Mouse (Mus musculus): Measurements from ENCODE around the gene Txlng. TPM values are rescaled to one million over a fixed set of nuclear protein-coding genes. Genes with fewer than 3 reads are reported as not detected.

Gene Txlng
- polyA plus RNA-seq (2012) = 4.3 and 7.7 TPM in 2 replicates

GRCm38 (mm10) chrX:162829203-162829708 lies at the start of gene Txlng:
Gene Txlng, minus strand, starts transcription at chrX:162829454.
- TF ChIP-seq GATA1 (IDR thresholded peaks at IDR 0.05; ENCODE audit: low read length) = no peak

- no peak for TF ChIP-seq GATA1 (IDR thresholded peaks at IDR 0.05; ENCODE audit: low read length)
Measured at GRCm38 (mm10) chrX:162878236-162878635, 49.0 kb upstream of the Txlng start.

GRCm38 (mm10) chrX:162873761-162874160 lies 44.5 kb upstream of the Txlng start:
- TF ChIP-seq GATA1 (IDR thresholded peaks at IDR 0.05; ENCODE audit: low read length) = no peak

- no peak for TF ChIP-seq GATA1 (IDR thresholded peaks at IDR 0.05; ENCODE audit: low read length)
Measured at GRCm38 (mm10) chrX:162871734-162872517, 42.7 kb upstream of the Txlng start.

GRCm38 (mm10) chrX:162868294-162868965 lies 39.2 kb upstream of the Txlng start:
- TF ChIP-seq GATA1 (IDR thresholded peaks at IDR 0.05; ENCODE audit: low read length) = no peak

GRCm38 (mm10) chrX:162848682-162849081 lies 19.4 kb upstream of the Txlng start:
- TF ChIP-seq GATA1 (IDR thresholded peaks at IDR 0.05; ENCODE audit: low read length) = no peak

GRCm38 (mm10) chrX:162845531-162845930 lies 16.3 kb upstream of the Txlng start:
- no peak for TF ChIP-seq GATA1 (IDR thresholded peaks at IDR 0.05; ENCODE audit: low read length)

- TF ChIP-seq GATA1 (IDR thresholded peaks at IDR 0.05; ENCODE audit: low read length) = no peak
Measured at GRCm38 (mm10) chrX:162844447-162845100, 15.3 kb upstream of the Txlng start.

- TF ChIP-seq GATA1 (IDR thresholded peaks at IDR 0.05; ENCODE audit: low read length) = no peak
Measured at GRCm38 (mm10) chrX:162832101-162832500, 2.8 kb upstream of the Txlng start.

GRCm38 (mm10) chrX:162831542-162831941 lies 2.3 kb upstream of the Txlng start:
- no peak for TF ChIP-seq GATA1 (IDR thresholded peaks at IDR 0.05; ENCODE audit: low read length)

GRCm38 (mm10) chrX:162831036-162831435 lies 1.8 kb upstream of the Txlng start:
- TF ChIP-seq GATA1 (IDR thresholded peaks at IDR 0.05; ENCODE audit: low read length) = no peak

- no peak for TF ChIP-seq GATA1 (IDR thresholded peaks at IDR 0.05; ENCODE audit: low read length)
Measured at GRCm38 (mm10) chrX:162829741-162830140, 487 bp upstream of the Txlng start.

GRCm38 (mm10) chrX:162828783-162829182 lies 471 bp downstream of the Txlng start:
- no peak for TF ChIP-seq GATA1 (IDR thresholded peaks at IDR 0.05; ENCODE audit: low read length)

GRCm38 (mm10) chrX:162828016-162828415 lies 1.2 kb downstream of the Txlng start:
- TF ChIP-seq GATA1 (IDR thresholded peaks at IDR 0.05; ENCODE audit: low read length) = no peak

GRCm38 (mm10) chrX:162800371-162800770 lies 28.9 kb downstream of the Txlng start:
- TF ChIP-seq GATA1 (IDR thresholded peaks at IDR 0.05; ENCODE audit: low read length) = no peak

- no peak for TF ChIP-seq GATA1 (IDR thresholded peaks at IDR 0.05; ENCODE audit: low read length)
Measured at GRCm38 (mm10) chrX:162788372-162788771, 40.9 kb downstream of the Txlng start.

Measured in G1E-ER4 (cell line).